In genomic region chr9:24394146-24394545, GRCm38 (mm10) we compare ENCODE assay signal across 25 mouse cellular contexts.
DNase-seq lines count a peak whose midpoint lies in the region; ATAC-seq lines count a peak whose summit lies in the region.
"Had no signal": no experiment of that assay in that cellular context is flagged by ENCODE, and none has a peak within 500 bp of the region (broad histone marks: within the 10 kb centered on the region; RNA-seq: fewer than 3 reads in every experiment).

No protein-coding gene starts in this region.

- H3K36me3 ChIP-seq in forebrain, embryonic 14.5 days (ENCODE audit: control insufficient read depth, insufficient read depth, low read length): no peaks in the 10 kb centered on the region
- H3K36me3 ChIP-seq in forebrain, embryonic 12.5 days (replicated peaks): no peaks in the 10 kb centered on the region
- H3K36me3 ChIP-seq: embryonic facial prominence, embryonic 15.5 days; liver, embryonic 12.5 days; midbrain, embryonic 10.5 days; neural tube, embryonic 15.5 days had no signal

- intact Hi-C loops in left cerebral cortex, postnatal 4 days (cut with DNase I): no loop called here

- no peaks in the 10 kb centered on the region for H3K4me1 ChIP-seq in forebrain, embryonic 14.5 days (ENCODE audit: control insufficient read depth, insufficient read depth, low read length)
- H3K4me1 ChIP-seq in forebrain, embryonic 12.5 days: no peaks in the 10 kb centered on the region
- H3K4me1 ChIP-seq: embryonic facial prominence, embryonic 15.5 days; liver, embryonic 12.5 days; midbrain, embryonic 10.5 days; neural tube, embryonic 15.5 days had no signal

- peak; percentile 28 for DNase-seq in forebrain, embryonic 14.5 days (ENCODE audit: low spot score)
- peak; percentile 3 to 8 for DNase-seq in heart, adult 18-20 months
- no peak for DNase-seq in heart, adult 8-10 months (ENCODE audit: low spot score)
- DNase-seq in left cerebral cortex, postnatal 4 days: peak; percentile 13
- DNase-seq in left cerebral cortex, adult 18-20 months (ENCODE audit: low spot score in 2 of 2): no peak
- peak; percentile 43 for DNase-seq in brain, adult 2 months (ENCODE audit: low read depth, low spot score)
- DNase-seq in layer of hippocampus, adult 11-12 months (ENCODE audit: low spot score): no peak
- DNase-seq: adrenal gland, postnatal 36 days; cerebellum, adult 18-20 months; cerebellum, postnatal 36 days; embryo, embryonic 11 days; kidney, adult 11 months; kidney, postnatal 4 days; layer of hippocampus, adult 9-11 months; lung, adult 18-20 months; lung, postnatal 10 days; thymus, adult 2 months had no signal

- H3K4me3 ChIP-seq in forebrain, embryonic 14.5 days (ENCODE audit: low read depth, low read length): no peak overlapping the region
- H3K4me3 ChIP-seq in forebrain, embryonic 12.5 days (replicated peaks): no peak overlapping the region
- H3K4me3 ChIP-seq: embryonic facial prominence, embryonic 15.5 days; liver, embryonic 12.5 days; midbrain, embryonic 10.5 days; neural tube, embryonic 15.5 days had no signal

- no peak overlapping the region for H3K27ac ChIP-seq in forebrain, embryonic 14.5 days (ENCODE audit: low read depth, low read length)
- H3K27ac ChIP-seq in forebrain, embryonic 12.5 days: no peak overlapping the region
- H3K27ac ChIP-seq: embryonic facial prominence, embryonic 15.5 days; liver, embryonic 12.5 days; midbrain, embryonic 10.5 days; neural tube, embryonic 15.5 days; stomach, postnatal 0 days had no signal

- ATAC-seq in forebrain, embryonic 14.5 days: no peak
- ATAC-seq in forebrain, embryonic 12.5 days (ENCODE audit: low FRiP score): no peak
- ATAC-seq: CD4-positive, CD25-positive, alpha-beta regulatory T cell, adult 4 months; liver, embryonic 12.5 days; Patski had no signal

- no peak overlapping the region for H3K4me2 ChIP-seq in forebrain, embryonic 14.5 days (ENCODE audit: low read length)
- H3K4me2 ChIP-seq in forebrain, embryonic 12.5 days: no peak overlapping the region
- H3K4me2 ChIP-seq: embryonic facial prominence, embryonic 15.5 days; liver, embryonic 12.5 days; neural tube, embryonic 15.5 days had no signal

- WGBS in forebrain, embryonic 14.5 days: 70% methylated on average over 3 of the region's 3 CpGs
- 82% methylated on average over 3 of the region's 3 CpGs for WGBS in forebrain, embryonic 12.5 days

- no peak overlapping the region for H3K9ac ChIP-seq in forebrain, embryonic 14.5 days (ENCODE audit: low read length)
- H3K9ac ChIP-seq in forebrain, embryonic 12.5 days: no peak overlapping the region
- H3K9ac ChIP-seq: embryonic facial prominence, embryonic 15.5 days; liver, embryonic 12.5 days; neural tube, embryonic 15.5 days had no signal

- no peaks in the 10 kb centered on the region for H3K9me3 ChIP-seq in forebrain, embryonic 14.5 days (replicated peaks; ENCODE audit: control insufficient read depth, low read length)
- H3K9me3 ChIP-seq in forebrain, embryonic 12.5 days: no peaks in the 10 kb centered on the region
- H3K9me3 ChIP-seq: embryonic facial prominence, embryonic 15.5 days; liver, embryonic 12.5 days; midbrain, embryonic 10.5 days; neural tube, embryonic 15.5 days had no signal

- H3K27me3 ChIP-seq in forebrain, embryonic 14.5 days (replicated peaks; ENCODE audit: control insufficient read depth, insufficient read depth, low read length): no peaks in the 10 kb centered on the region
- H3K27me3 ChIP-seq in forebrain, embryonic 12.5 days: no peaks in the 10 kb centered on the region
- H3K27me3 ChIP-seq: embryonic facial prominence, embryonic 15.5 days; liver, embryonic 12.5 days; neural tube, embryonic 15.5 days had no signal

Comparison
In these comparisons a context has a peak if more than half of its experiments do, and no peak if none do; other contexts are left out.
1. DNase-seq: peak in forebrain, embryonic 14.5 days (single experiment), heart, adult 18-20 months (2 of 2), left cerebral cortex, postnatal 4 days (single experiment) and brain, adult 2 months (single experiment); none in heart, adult 8-10 months (single experiment), left cerebral cortex, adult 18-20 months (0 of 2) and layer of hippocampus, adult 11-12 months (single experiment).